Mouse (Mus musculus) adrenal gland, adult 8-10 months (tissue): ENCODE measurements at regions not wholly inside any gene's neighbourhood (a gene's known extent, or its start where the extent isn't known, plus 50 kb on each side); places are given as distances from the start of the nearest gene placed in this dataset.

Source experiments
- DNase-seq: peaks from one replicate; pipeline ENCODE4 v3.0.0; 2022

GRCm38 (mm10) chr3:49504581-49504980, 252.5 kb downstream of the Pcdh18 start:
- no peak for DNase-seq

GRCm38 (mm10) chr3:49502351-49502750, 254.8 kb downstream of the Pcdh18 start:
- DNase-seq = no peak

- no peak for DNase-seq
Observed at GRCm38 (mm10) chr3:49485105-49485504, 272.0 kb downstream of the Pcdh18 start.
